Mouse (Mus musculus): Measurements from ENCODE around the gene Ets2. TPM values are rescaled to one million over a fixed set of nuclear protein-coding genes. Genes with fewer than 3 reads are reported as not detected.
"Not testable (repeated sequence)": the region's sequence is repeated elsewhere in the genome, so short reads cannot be mapped to it uniquely, and the experiment has no call there.

Ets2 gene
- total RNA-seq, 2 experiments from 2014 or later, result 70.3 to 77.0 TPM

DNA sequence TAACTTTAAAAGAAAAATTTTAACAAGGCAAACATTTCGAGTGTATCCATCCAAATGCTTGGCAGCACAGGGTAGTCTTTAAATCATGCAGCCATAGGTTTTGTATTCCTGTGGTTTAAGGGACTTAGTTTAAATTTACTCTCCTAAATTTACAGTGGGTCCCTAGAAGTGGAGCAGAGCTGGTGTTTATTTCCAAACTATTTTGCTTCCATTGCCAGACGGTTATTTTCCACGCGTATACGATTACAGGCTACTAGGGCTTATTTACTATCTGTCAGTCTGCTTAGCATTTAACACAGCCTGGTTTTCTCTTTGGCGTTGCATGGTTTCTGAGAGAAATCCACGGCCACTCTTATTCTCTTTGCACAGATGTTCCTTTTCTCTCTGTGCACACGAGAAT lies 42.9 kb downstream of the Ets2 start:
- Histone ChIP-seq H3K27ac (no peak overlapping the region), H3K4me3 (no peak overlapping the region)
- TF ChIP-seq CTCF (conservative IDR thresholded peaks at IDR 0.05), result no peak
- DNase-seq (ENCODE audit: low spot score in 2 of 2), result no peak

DNA sequence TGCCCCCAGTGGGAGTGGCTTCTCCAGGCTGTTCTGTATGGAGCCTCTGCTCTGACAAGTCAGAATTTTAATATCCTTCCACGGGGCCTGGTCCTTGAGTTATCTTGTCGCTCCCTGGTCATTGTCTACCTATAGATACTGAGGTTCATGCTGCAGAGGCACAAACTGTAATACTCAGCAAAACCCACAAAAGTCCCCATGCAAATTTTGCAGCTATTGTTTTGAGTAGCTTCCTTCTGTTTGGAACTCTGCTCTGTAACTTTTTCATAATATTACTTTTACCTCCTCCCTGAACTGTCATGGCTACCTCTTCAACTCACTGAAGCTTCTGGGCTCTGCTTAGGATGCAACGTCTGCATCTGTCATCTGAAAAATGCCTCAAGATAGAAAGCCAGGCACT lies 43.8 kb downstream of the Ets2 start:
- H3K4me3 ChIP-seq, result no peak overlapping the region
- TF ChIP-seq CTCF (conservative IDR thresholded peaks at IDR 0.05), result no peak
- no peak for DNase-seq (ENCODE audit: low spot score in 2 of 2)
- H3K27ac ChIP-seq, result no peak overlapping the region

DNA sequence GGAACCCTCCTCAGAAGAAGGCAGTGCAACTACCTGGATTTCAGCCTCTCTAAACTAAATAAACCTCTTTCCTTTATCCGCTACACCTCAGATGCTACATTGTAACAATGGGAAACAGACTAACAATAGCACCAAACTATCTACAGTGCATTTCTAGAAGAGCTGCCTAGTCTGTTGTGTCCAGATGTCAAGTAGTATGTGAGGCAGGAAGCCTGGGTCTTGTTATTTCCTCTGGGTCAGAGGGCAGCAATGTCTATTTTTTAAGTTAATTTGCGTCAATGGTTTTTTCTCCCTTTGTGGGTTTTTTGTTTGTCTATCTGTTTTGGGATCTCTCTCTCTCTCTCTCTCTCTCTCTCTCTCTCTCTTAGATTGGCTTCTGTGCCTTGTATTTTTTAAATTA lies 44.7 kb downstream of the Ets2 start:
- no peak for DNase-seq (ENCODE audit: low spot score in 2 of 2)
- no peak for TF ChIP-seq CTCF (conservative IDR thresholded peaks at IDR 0.05)
- Histone ChIP-seq H3K4me3 (no peak overlapping the region), H3K27ac (no peak overlapping the region)

DNA sequence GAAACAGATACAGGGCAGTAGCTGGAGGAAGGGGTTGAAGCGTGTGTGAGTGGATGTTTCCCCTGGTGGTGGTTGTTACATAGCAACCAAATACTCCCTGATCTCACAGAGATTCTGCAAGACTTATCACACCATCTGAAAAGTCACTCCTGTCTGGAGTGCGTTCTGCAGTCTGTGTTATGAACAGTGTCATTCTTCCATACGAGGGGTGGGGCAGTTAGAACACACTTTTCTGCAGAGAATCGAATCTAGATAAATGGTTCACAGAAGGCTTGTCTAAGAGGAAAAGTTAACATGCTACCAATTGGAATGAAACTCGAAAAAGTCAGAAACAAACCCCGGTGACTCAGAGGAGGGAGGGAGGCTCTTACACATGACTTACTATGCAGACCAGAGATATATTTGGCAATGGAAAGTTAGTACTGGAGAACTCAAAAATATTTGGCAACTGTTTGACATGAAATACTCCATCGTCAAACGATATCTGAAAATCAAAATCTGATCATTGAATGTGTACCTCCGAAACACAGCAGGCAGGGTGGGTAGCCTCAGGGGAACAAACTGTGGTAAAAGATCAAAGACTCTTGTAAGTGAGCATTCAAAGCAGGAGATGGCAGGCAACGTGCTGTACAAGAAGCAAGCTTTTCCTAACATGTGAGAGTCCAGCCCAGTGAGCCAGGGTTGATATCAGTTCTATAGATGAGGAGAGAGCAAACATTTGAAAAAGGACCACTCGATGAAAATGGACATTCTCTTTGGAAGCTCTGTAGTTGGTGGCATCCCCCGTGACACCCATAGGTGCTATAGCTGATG lies 47.6 kb downstream of the Ets2 start:
- peak; percentile 52 for TF ChIP-seq CTCF (conservative IDR thresholded peaks at IDR 0.05)
- H3K4me3 ChIP-seq, result no peak overlapping the region
- DNase-seq (ENCODE audit: low spot score in 2 of 2), result peak in 1 of 2 experiments; percentile 32
- H3K27ac ChIP-seq, result peak overlapping the region; percentile 54

DNA sequence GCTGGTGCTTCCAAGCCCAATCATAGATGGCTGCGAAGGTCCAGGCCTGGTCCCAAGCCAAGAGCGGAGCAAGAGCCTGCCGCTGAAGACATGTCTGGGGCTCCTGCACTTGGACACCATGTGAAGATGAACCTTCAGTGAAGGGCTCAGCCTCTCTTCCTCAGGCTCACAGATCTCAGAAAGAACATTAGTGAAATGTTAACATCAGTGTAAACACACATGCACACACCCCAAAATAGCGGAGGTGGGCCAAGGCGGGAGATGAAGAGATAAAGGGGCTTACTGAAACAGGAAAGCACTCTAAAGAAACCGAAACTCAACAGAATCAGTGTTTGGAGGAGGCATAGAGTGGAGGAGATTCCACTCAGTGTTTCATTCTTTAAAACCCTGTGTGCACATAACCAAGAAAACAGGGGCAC lies 48.3 kb downstream of the Ets2 start:
- no peak for DNase-seq (ENCODE audit: low spot score in 2 of 2)
- no peak overlapping the region for H3K4me3 ChIP-seq
- no peak overlapping the region for H3K27ac ChIP-seq
- no peak for TF ChIP-seq CTCF (conservative IDR thresholded peaks at IDR 0.05)

DNA sequence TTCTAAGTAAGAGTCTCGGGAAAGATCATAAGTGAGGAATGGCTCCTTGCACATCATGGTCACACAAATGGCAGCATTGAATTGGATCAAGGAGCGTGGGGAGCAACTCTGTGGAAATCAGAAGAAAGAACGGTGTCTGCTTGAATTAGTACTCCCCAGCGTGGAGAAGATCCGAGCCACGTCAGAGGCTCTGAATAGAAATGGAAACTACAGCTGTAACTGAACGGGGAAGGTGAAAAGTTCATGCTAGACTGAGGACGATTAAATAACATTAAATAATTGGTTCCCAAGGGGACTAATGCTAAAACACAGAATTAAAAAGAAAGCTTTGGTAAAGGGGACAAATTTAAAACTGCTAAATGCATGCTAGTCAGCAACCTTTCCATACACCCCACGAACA lies 50.6 kb downstream of the Ets2 start:
- DNase-seq (ENCODE audit: low spot score in 2 of 2), result no peak

DNA sequence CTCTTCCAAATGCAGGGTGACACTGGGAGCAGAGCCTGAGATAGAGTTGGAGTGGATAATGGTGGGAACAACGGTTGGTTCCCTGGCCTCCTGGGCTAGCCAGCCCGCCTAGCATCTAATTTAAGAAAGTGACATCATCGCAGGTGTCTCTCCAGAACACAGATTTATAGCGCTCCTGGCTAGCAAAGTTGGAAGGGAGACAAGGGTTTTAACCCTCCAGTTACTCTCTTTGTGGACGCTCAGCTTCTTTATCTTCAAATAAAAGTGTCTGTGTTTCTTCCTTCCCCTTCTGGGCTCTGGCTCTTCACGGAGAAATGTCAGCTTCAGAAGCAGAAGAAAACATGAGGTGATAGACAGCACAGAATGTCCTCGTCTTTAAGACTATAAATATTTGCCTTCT lies 51.4 kb downstream of the Ets2 start:
- TF ChIP-seq CTCF (conservative IDR thresholded peaks at IDR 0.05), result no peak
- DNase-seq (ENCODE audit: low spot score in 2 of 2), result no peak
- Histone ChIP-seq H3K27ac (no peak overlapping the region), H3K4me3 (no peak overlapping the region)

More for the DNA sequence above, 50.6 kb downstream of the Ets2 start:
- Histone ChIP-seq H3K4me3 (no peak overlapping the region), H3K27ac (no peak overlapping the region)
- TF ChIP-seq CTCF (conservative IDR thresholded peaks at IDR 0.05), result no peak

DNA sequence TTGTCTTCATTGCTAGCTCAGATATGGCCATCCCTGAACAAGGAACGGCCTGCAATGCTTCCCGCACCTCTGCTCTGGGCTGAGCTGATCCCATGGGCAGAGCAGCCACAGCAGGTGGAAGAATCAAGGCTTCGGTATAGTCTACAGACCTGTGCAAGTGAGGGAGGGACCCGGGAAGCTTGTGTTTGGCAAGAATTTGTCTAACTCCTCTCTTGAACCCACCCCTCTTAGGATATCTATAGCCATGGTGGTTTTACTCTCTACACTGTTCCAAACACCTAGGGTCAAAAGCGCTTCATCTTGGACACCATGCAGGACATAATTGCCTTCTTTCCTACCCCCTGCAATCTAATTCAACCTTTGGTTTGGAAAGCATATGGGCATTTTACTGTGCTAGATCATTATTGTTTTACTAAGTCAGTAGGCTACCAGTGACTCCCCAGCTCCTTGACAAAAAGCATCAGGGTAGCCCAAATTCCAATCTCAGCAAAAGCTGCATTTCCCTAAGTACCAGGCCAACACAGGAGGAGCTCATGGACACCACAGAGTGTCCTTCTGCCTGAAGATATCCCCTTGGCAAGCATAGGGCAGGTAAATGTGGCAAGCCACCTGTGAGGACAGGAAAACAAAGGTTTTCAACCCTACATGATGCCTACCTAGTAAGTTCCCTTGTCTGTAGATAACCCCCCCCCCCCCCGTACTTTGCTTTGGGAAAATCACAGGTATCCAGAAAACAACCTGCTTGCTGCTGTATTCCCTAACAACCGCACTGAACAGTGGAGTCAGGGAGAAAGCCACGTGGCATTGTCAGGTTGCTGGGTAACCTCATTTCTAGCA lies 57.5 kb downstream of the Ets2 start:
- Histone ChIP-seq H3K4me3 (no peak overlapping the region), H3K27ac (no peak overlapping the region; the same call in 1 of the 2 replicates)
- TF ChIP-seq CTCF (conservative IDR thresholded peaks at IDR 0.05), result no peak
- no peak for DNase-seq (ENCODE audit: low spot score in 2 of 2)

DNA sequence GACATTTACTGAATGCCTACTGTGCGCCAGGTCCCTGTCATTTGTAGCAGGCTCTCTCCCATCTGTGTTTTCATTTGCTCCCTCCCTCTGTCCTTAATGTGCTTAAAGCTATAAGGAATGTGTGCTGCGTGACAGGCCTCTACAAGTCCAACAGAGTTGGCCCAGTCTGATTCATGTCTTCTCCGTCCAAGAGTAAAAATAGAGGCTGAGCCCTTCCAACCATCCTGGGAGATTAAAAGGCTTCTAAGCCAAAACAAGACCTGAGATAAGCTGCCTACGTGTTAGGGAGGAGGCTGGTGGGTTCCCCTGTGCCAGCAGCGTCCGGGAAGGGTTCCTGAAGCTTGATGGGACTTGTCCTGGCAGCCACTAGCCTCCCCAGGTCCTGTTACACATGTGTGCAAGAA lies 58.1 kb downstream of the Ets2 start:
- DNase-seq (ENCODE audit: low spot score in 2 of 2), result no peak
- H3K4me3 ChIP-seq, result no peak overlapping the region
- H3K27ac ChIP-seq, result peak overlapping the region; percentile 36
- no peak for TF ChIP-seq CTCF (conservative IDR thresholded peaks at IDR 0.05)

DNA sequence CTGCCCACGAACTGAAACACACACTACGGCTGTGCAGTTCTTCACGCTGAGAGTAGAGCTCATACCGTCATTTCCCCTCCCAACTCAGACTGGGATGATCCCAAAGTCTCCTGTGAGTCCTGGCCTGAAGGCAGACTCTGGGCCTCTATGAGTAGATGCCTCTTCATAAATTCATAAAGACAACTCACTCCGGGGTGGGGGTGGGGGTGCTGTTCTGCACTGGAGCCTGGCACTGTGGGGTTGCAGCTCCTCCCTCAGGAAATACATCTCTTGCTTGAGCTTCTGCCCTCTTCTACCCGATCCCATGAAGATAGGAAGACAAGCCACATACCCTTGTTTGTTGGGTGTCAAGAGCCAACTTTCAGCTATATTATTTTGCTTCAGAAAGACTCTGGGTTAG lies 59.9 kb downstream of the Ets2 start:
- no peak overlapping the region for H3K4me3 ChIP-seq
- no peak for TF ChIP-seq CTCF (conservative IDR thresholded peaks at IDR 0.05)
- H3K27ac ChIP-seq, result no peak overlapping the region
- no peak for DNase-seq (ENCODE audit: low spot score in 2 of 2)

DNA sequence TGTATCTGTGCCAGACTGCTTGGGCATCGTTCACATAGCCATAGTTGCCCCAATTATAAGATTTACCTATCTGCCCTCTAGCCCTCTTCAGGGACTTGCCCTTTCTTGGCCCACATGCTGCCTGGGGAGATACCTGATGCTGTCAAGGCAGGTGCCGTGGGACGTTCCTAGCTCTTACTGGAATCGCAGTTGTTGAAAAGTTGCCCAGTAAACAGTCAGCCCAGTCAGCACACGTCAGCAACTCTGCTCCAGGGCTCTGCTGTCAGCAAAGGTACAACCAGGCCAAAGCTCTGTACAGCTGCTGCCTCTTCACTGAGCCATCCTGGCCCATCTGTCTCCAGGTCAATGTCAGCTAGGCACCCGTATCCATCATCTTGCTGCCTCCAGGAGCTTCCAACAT lies 61.3 kb downstream of the Ets2 start:
- no peak for DNase-seq (ENCODE audit: low spot score in 2 of 2)
- no peak for TF ChIP-seq CTCF (conservative IDR thresholded peaks at IDR 0.05)
- H3K4me3 ChIP-seq, result no peak overlapping the region
- H3K27ac ChIP-seq, result no peak overlapping the region

DNA sequence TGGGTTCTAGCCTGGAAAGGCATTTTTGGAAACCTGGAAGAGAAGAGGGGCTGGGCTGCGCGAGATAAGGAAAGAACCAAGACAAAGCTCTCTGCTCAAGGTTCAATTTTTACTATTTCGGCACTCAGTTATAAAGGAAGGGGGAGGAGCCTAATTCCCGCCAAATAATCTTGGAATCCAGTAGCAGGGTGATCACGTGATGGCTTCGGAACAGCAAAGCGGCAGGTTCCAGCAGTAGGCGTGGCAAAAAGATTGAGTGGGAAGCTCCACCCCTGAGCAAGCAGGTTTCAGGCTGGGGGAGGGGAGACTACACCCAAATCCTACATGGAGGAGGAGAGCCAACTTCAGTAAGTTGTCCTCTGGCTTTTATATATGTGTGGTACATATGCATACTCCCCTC lies 62.2 kb downstream of the Ets2 start:
- not testable (repeated sequence) for H3K27ac ChIP-seq; H3K4me3 ChIP-seq; DNase-seq (ENCODE audit: low spot score in 2 of 2)

DNA sequence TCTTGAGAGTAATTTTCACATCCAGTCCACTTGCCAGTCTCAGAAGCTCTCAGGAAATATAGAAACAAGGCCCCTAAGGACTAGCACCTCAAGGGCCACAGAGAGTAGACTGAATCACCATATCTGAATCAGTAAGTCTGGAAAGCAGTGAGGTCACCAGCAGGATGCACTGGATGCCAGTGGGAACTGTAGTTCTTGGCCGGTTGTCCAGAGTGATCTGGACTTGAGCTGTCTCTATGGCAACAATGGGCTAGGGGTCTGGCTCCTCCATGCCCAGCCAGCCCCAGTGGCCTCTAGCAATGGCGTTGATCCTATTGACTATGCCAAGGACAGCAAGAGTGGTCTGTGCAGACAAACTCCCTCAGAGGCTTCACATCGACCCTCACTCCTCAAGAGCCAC lies 64.3 kb downstream of the Ets2 start:
- DNase-seq (ENCODE audit: low spot score in 2 of 2), result no peak
- H3K4me3 ChIP-seq, result no peak overlapping the region
- no peak for TF ChIP-seq CTCF (conservative IDR thresholded peaks at IDR 0.05)
- H3K27ac ChIP-seq, result no peak overlapping the region

DNA sequence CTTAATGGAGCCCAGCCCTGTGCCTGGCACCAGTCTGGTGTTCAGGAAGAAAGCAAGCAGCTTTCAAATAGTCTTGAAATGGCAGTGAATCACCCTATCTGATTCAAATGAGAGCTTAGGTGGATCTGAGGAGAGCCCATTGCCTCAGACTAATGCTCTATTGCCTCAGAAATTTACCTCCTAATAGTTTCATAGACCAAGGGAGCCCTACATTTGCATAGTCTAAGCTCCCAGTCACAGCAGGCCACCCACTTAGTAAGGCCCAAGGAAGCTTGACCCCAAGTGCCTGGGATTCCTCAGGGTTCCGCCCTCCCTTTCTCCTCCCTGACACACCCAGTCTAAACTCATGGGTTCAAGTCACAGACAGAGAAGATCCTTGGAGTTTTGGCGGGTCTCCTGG lies 65.4 kb downstream of the Ets2 start:
- no peak overlapping the region for H3K4me3 ChIP-seq
- no peak for TF ChIP-seq CTCF (conservative IDR thresholded peaks at IDR 0.05)
- no peak for DNase-seq (ENCODE audit: low spot score in 2 of 2)
- H3K27ac ChIP-seq, result no peak overlapping the region

Data from layer of hippocampus, adult 2 months (tissue).